Mouse (Mus musculus) embryonic facial prominence, embryonic 10.5 days (tissue): Measurements from ENCODE around the gene Skil. TPM values are rescaled to one million over a fixed set of nuclear protein-coding genes. Genes with fewer than 3 reads are reported as not detected.

Experiments used
- polyA plus RNA-seq: library from polyadenylated mRNA; unstranded; fragments of >200 nt; fragmentation: Nextera tagmentation; extraction: Ambion mirVana; gene quantifications from 2 replicates; pipeline ENCODE4 v1.2.1, GENCODE M21; 2016

Skil gene
- polyA plus RNA-seq, 1 experiment from 2014 or later, result 32.5 TPM

Other genes with a start within 250 kb of the Skil start
- 1.2 and 1.6 TPM in 2 replicates for gene Gpr160, start 239.1 kb upstream of the Skil start, polyA plus RNA-seq
- gene Phc3, start 125.6 kb upstream of the Skil start, polyA plus RNA-seq, result 4.1 and 4.8 TPM in 2 replicates
- gene Prkci, start 99.3 kb upstream of the Skil start, polyA plus RNA-seq, result 43.5 TPM in 2 replicates
- 11.2 and 19.4 TPM in 2 replicates for gene Cldn11, start 54.9 kb downstream of the Skil start, polyA plus RNA-seq
- 0.19 and 0.26 TPM in 2 replicates for gene Slc7a14, start 215.3 kb downstream of the Skil start, polyA plus RNA-seq